Mouse (Mus musculus) erythroblast, embryonic 14.5 days (primary cell): Measurements from ENCODE around the gene Col1a1.

Source experiments
- GATA1 ChIP-seq: IDR thresholded peaks from 2 replicates; pipeline ENCODE4 v1.6.1; 2012; ENCODE audit warnings: low read length, inconsistent platforms, mixed read lengths
- TAL1 ChIP-seq: IDR thresholded peaks from 3 replicates; pipeline ENCODE4 v1.6.1; 2012; ENCODE audit warnings: low read length, inconsistent platforms, mixed read lengths

- no peak for TF ChIP-seq GATA1
- no peak for TF ChIP-seq TAL1
These were observed 43.6 kb downstream of the Col1a1 start for GRCm38 (mm10) chr11:94979462-94980179.
